Mouse (Mus musculus): ENCODE results near the gene Hist2h3c1.
"Not testable (repeated sequence)": the region's sequence is repeated elsewhere in the genome, so short reads cannot be mapped to it uniquely, and the experiment has no call there.

The Hist2h3c1 gene

DNA sequence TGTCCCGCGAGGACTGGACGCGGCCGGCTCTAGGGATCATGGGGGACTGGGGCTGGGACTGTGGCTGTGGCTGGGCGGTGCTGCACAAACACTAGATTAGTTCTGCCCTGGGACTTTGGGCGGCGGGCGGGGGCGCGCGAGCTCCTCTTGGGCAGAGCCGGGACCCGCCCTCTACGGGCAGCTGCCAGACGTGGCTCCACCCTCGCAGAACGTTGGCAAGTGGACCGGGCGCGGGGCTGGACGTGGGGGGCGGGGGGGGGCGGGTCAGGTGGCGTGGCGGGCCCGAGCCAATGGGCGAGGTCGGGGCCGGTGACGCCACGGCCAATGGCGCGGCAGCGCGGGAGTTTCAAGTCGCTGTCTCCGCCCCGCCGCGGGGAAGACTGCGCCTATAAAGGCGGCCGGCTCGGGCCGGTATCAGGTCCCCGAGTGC, at the start of gene Hist2h3c1:
Gene Hist2h3c1, plus strand, starts transcription at position 259 of the 430 bp plus-strand sequence.
- DNase-seq (ENCODE audit: low spot score), result not testable (repeated sequence)

DNA sequence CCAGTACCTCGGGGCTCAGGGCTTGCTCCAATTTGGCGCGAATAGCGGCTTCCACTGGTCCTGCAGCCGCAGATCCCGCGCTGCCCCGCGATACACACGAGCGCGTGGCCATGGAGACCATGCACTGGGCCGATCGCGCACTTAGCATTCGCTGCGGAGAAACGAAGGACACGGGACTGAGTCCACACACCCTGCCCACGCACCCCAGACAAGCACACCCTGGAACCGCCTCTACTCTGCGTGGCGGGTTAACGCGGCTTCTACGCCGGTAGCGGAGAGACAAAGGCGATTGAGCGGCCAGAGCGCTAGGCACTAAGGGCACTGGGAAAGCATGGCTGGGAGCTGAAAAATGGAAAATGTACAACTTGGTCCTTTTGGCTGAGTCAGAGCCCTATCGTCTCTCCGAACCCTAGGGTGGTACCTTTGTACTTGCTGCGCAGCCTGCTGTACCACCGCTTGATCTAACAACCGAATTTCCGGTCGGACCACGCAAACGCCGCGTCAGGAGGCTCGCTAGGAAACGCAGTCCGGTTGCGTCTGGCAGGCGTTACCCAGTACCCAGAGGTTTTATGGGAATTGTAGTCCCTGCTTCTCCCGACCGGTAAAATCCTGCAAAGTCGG, 49.2 kb upstream of the Hist2h3c1 start:
- DNase-seq (ENCODE audit: low spot score), result peak; percentile 95

DNA sequence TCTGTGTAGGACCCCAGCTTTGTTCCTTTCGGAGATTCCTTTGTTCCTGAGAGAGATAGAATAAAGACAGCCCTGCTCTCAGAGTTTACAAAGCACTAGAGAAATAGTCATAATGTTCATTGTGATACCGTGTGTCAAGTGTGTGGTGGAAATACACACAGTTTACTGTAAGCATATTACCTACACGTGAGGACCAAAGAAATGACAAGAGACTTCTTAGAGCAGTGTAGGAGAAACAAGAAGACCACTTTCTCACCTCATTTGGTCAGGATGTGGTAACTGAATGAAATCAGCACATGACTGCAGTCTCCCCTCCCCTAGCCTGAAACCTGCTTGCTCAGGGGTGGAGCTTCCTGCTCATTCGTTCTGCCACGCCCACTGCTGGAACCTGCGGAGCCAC, 48.3 kb upstream of the Hist2h3c1 start:
- peak; percentile 55 for DNase-seq (ENCODE audit: low spot score)

DNA sequence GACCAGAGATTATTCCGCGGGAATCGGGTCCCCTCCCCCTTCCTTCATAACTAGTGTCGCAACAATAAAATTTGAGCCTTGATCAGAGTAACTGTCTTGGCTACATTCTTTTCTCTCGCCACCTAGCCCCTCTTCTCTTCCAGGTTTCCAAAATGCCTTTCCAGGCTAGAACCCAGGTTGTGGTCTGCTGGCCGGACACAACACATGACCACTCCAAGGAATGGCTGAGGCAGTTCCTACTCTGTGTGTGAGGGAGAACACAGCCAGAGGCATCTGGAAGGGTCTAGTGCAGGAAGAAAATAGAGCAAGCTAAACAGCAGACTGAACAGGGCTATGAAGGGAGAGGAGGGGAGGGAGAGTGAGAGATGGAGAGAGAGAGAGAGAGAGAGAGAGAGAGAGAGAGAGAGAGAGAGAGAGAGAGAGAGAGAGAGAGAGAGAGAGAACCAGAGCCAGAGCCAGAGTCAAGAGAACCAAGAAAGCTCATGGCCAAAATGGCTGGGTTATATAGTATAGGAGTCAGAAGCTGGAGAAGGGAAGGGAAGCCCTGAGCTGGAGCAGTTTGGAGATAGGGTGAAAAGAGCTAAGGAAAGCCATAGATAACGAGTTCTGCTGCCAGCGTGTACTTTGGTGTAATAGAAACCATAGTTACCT, 47.8 kb upstream of the Hist2h3c1 start:
- not testable (repeated sequence) for DNase-seq (ENCODE audit: low spot score)

DNA sequence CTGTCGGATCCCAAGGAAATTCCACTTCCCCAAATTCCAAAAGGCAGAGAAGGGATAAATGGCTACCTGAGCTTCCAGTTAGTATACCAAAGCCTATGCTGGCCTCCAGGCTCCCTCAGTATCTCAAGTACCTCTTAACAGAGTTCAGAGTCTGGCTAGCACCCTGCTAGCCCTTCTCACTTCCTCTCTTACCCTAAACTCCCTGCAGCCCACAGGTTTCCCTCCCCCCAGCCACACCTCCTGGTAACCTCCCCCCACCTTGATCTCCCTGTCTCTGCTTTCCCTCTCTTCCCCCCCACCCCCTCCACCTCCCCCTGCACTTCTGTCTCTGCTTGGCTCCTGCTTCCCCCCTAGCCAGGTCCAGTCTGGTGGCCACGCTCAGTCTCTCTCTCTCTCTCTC, 46.8 kb upstream of the Hist2h3c1 start:
- DNase-seq (ENCODE audit: low spot score), result no peak

DNA sequence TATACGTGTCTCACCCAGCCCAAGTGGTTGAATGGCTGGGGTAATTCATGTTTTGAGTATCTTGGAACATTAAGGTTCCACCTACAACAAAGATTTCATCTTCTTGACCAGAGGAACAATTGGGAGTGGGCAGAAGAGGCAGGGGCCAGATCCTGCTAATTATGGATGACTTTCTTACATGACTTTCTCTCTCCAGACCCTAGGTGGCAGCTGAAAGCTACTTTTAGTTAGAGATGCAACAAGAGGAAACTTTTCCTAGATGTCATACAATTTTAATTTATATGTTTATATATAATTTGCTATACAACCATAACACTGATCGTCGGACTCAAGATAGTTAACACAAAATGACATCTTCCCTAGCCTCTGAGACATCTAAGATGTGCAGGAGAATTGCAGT, 38.7 kb upstream of the Hist2h3c1 start:
- no peak for DNase-seq (ENCODE audit: low spot score)

DNA sequence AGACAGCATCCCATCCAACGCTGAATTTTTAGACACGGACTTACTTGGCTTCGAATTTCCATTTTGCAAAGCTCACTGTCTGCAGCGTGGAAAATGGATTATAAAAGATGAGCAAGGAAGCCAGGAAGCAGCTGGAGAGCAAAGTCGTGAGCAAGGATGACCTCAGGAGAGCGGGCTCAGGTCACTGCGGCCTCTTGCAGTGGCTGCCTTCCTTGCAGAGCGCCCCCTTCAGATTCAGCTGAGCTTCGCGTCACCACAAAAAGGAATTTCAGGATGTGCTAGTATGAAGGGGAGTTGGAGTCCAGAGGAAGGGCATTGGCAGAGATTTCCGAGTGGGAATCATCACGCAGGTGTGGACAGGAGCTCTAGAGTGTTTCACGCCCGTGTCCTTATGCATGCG, 37.2 kb upstream of the Hist2h3c1 start:
- peak; percentile 46 for DNase-seq (ENCODE audit: low spot score)

DNA sequence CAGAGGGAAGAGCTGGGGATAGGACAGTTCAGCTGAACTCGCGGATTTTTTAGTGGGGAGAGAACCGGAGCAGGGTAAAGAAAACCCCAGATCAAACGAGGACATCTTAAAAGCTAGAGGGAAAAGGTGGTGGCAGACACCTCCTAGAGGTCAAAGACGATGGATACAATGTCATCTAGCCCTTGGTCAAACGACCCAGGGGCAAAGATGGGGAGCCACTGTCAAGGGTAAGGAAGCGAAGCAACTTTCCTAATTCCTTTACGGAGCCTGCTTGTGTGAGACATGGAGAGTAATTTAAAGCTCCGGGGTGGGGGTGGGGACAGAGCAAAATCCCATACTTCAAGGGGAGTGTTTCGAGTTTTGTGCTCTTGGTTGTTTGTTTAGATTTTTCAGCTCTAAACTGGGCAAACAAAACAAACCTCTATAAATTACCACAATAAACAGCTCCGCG, 27.3 kb upstream of the Hist2h3c1 start:
- DNase-seq (ENCODE audit: low spot score), result peak; percentile 72

DNA sequence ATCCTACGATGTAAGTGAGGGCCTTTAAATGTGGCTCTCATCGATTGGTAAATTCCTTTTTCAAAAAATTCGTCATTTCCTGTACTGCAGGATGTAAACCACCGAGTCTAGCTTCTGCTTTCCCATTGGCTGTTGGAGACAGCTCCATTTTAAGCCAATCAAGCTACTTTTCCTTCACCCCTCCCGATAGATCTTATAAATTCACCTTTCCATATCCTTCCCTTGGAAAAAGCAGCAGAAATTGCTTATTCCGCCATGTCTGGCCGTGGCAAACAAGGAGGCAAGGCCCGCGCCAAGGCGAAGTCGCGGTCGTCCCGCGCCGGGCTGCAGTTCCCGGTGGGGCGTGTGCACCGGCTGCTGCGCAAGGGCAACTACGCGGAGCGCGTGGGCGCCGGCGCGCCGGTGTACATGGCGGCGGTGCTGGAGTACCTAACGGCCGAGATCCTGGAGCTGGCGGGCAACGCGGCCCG, 26.8 kb upstream of the Hist2h3c1 start, which contains the start of the genes Bola1 and Hist2h2ab:
Gene Bola1, minus strand, starts transcription at position 49 of the 470 bp plus-strand sequence.
Gene Hist2h2ab, plus strand, starts transcription at position 205 of the 470 bp plus-strand sequence.
- DNase-seq (ENCODE audit: low spot score), result peak; percentile 91

DNA sequence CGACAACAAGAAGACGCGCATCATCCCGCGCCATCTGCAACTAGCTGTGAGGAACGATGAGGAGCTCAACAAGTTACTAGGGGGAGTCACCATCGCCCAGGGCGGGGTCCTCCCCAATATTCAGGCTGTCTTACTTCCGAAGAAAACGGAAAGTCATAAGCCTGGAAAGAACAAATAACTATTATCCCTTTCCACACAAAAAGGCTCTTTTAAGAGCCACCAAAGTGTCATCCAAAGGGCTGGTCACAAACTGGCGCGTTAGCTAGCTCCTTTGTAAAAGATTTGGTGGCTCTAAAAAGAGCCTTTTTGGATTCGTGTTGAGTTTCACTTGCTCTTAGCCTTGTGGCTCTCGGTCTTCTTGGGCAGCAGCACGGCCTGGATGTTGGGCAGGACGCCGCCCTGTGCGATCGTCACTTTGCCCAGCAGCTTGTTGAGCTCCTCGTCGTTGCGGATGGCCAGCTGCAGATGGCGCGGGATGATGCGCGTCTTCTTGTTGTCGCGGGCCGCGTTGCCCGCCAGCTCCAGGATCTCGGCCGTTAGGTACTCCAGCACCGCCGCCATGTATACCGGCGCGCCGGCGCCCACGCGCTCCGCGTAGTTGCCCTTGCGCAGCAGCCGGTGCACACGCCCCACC, 26.2 kb upstream of the Hist2h3c1 start:
- peak; percentile 75 for DNase-seq (ENCODE audit: low spot score)

DNA sequence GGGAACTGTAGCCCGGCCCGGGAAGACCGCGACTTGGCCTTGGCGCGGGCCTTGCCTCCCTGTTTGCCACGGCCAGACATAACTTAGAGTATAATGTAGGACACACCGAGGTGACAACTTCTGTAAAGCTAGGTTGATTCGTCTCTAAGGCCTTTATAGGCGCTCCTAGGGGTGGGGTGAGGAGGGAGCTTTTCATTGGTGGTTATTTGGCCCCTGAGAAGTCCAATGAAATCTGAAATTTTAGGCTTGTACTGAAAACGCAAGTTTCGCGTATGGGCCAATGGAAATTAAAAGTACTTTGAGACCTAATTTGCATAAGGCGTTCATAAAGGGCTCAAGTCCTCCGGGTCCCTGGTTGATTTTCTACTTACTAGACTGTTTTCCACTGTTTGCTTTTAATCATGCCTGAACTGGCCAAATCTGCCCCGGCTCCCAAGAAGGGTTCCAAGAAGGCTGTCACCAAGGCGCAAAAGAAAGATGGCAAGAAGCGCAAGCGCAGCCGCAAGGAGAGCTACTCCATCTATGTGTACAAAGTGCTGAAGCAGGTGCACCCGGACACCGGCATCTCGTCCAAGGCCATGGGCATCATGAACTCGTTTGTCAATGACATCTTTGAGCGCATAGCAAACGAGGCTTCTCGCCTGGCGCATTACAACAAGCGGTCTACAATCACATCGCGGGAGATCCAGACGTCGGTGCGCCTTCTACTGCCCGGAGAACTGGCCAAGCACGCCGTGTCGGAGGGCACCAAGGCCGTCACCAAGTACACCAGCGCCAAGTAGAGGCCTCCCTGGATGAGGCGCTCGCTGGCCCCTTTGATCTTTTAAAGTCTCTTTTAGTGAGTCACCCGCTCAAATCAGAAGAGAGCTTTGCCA, 25.5 kb upstream of the Hist2h3c1 start, which contains the start of the genes Hist2h2ac and Hist2h2be:
Gene Hist2h2ac, minus strand, starts transcription at position 116 of the 875 bp plus-strand sequence.
Gene Hist2h2be, plus strand, starts transcription at position 355 of the 875 bp plus-strand sequence.
- DNase-seq (ENCODE audit: low spot score), result peak; percentile 97

DNA sequence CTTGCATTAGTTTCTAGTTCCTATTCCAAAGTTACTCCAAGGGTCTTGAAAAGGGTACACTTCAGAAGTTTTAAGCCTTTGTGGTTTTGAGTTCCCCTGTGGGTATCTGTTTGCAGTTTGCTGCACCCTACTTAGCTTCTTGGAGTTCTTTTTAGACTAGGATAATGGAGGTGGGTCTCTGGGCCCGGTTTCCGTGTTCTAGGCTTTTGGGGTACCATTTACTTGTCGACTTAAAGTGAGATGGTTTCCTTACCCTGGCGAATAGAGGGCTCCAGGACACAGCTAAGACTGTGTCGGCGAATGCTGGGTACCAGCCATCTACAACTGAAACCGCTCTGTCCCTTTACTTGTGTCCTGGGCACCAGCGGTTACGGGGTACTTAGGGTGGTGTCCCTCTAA, 24.8 kb upstream of the Hist2h3c1 start:
- no peak for DNase-seq (ENCODE audit: low spot score)

DNA sequence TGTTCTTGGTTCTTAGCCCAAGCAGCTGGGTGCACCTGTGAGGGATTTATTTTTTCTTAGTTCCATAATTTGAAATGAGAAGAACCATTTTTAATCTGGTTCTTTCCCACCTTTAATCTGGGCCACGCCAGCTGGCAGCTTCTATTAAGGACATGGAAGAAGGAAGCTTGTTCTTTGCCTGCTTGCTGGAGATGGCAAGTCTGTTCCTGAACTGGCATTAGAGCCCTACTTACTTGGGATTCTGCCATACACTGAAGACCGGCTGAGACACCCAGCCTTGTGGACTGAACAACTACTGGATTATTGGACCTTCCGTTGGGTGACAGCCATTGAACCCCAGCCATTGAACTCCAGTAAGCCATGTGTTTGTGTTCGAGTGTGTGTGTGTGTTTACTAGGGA, 23.7 kb upstream of the Hist2h3c1 start:
- DNase-seq (ENCODE audit: low spot score), result no peak

DNA sequence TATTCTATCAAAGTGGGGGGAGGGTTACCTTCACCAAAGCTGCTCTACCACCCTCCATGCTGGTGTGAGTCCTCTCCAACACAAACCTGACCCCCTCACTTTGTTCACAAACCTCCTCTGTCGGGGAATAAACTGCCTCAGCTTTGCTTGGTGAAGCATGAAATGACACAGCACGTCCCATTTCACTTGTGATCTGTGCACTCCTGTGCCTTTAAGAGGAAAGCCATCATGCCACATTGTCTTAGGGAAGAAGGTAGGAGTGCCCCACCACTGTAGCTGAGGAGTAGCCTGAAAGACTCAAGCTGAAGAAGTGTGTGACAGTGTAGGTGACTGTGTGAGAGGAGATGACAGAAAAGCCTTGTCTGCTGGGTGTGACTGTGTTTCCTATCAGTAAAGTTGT, 21.1 kb upstream of the Hist2h3c1 start:
- no peak for DNase-seq (ENCODE audit: low spot score)

DNA sequence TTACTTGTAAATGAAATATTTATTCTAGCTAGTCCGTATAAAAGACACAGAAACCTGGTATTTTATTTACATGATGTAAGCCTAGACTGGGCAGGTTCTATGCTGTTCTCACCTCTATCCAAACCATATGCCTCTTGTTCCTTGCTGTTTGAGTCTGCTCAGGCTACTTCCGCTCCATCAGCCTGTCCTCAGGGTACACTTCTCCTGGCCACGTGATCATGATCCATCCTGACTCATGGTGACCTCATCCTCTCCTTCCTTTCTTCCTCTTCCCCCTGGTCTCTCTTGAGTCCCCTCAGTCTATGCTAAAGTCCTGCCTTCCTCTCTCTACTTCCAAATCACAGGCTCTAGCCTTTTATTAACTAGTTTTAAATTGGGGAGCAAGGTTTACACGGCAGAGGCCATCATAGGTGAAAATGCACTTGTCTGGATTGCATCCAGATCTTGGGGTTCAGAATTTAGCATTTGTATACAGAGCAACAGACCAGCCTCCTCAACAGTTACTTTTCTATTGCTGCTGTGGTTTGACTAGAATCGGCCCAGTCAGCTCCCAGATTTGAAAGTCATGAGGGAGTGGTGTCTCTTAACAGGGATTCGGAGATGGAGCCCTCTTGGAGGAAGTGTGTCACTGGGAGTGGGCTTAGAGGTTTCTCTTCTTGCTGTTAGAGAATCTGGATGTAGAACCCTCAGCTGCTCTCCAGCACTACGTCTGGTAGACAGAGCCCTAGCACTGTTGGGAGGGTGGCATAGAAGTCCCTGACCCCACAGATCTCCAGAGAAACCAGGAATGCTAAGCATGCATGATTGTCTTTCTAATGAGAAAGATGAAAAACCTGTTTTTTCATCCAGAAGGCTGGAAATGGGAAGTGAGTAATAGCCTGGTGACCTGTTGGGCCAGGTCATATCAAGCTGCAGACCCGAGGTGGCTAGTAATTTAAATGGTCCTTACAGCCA, 19.5 kb upstream of the Hist2h3c1 start:
- no peak for DNase-seq (ENCODE audit: low spot score)

DNA sequence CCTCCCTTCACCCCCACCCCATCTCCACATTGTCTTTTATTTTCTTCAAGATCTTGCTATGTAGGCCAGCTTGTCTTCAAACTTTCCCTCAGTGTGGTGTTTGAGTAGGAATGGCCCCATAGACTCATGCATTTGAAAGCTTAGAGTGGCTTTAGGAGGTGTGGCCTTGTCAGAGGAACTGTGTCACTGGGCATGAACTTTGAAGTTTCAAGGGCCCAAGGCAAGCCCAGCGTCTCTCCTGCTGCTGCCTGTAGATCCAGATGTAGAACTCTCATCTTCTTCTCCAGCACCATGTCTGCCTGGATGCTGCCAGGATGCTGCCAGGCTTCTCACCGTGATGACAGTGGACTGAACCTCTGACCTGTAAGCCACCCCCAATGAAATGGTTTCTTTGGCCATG, 17.7 kb upstream of the Hist2h3c1 start:
- no peak for DNase-seq (ENCODE audit: low spot score)

DNA sequence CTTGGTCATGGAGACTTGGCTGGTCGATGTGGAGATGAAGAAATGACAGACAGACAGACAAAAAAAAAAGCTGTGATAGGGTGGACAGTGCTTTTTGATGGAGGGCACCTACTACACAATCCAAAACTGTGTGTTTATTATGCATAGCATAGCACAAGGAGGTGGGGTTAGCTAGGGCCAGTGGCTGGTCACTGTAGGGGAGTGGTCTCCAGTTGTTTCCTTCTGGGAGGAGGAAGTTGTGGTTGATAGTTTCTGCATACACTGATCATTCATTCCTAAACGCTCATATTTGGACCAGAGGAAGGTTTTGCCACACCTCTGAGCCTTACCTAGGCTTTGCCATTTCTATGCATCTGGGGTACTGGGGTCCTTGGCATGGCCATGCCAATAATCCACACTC, 16.1 kb upstream of the Hist2h3c1 start:
- DNase-seq (ENCODE audit: low spot score), result no peak

DNA sequence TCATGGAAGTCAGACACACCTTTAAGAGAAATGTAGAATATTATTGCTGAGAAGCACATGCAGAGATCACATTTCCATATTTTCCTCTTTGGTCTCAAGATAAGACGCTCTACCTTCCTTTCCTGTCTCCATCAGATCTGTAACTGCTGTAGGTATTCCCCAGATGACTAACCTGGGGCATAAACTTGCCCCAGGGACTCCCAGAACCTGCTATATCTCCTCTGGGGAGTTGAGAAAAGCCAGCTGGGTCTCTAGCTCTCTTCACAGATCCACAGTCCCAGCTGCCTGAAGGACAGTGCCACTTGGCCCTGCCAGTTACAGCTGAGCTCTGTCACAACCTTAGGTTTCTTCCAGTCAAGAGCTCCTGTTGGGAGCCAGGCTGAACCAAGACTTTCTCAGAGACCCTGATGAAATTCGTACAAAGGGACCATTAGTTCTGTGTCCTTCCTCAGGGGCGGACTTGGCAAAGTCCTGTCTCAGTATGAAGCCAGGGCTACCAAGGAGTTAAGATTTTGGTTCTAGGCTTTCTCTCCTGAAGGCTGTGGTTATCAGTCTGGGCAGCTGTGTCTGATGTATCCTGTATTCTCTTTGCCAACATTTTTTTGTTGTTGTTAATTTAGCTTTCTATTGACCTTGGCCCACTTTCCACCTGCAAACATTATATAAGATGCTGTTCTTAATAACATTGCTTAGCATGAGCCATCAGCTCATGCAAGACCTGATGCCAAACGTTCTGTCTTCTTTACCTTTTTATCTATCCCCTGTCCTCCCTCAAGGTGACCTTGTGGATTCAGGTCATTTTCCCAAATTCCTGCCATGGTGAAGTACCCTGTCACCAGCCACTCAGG, 15.4 kb upstream of the Hist2h3c1 start:
- DNase-seq (ENCODE audit: low spot score), result no peak

DNA sequence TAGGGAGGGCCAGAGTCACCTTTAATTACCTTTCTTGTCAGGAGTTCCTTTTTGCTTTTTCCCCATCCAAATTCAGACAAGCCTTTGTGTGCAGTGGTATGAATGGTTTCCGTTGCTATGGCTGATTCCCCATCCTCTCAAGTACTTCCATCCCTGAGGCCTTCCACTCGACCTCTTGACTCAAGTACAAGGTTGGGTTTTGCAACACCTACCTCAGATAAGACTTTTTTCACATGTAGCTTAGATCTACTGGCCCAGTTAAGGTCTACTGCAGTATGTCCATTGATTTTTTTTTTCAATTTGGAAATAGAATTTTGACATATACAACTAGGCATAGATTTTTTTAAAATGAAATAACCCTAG, 14.7 kb upstream of the Hist2h3c1 start:
- no peak for DNase-seq (ENCODE audit: low spot score)

DNA sequence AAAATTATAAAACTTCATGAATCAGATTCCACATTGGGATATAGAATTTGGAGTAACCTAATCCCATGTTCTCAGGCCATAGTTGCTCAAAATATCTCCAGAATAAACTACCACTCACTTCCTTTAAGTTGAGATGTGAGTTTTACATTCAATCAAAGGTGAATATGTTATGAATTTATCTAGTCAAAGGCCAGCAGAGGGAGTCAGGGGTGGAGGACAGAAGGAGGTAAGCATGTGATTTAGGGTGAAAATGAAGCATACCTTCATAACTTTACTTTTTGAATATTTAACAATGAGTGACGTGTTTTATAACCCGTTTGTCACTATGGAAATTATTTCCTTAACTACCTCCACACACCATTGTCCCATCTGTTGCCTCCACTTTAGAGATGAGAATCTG, 11.6 kb upstream of the Hist2h3c1 start:
- no peak for DNase-seq (ENCODE audit: low spot score)

All from embryo, embryonic 10.5 days (tissue).